In the genomic region with DNA sequence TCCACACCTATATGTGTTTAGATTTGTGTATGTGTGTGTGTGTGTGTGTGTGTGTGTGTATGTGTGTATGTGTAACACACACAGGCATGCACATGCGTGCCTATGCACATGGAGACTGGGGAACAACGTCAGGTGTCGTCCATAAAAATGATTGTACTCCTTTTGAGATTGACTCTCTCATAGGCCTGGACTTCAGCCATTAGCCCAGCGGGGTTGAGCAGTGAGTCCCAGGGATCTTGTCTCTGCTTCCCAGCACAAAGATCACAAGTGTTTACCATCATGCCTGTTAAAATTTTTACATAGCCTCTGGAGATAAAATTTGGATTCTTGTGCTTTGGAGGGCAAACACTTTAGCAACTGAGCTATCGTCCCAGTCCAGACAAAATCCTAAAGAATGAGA, we compare ENCODE assay signal across 12 mouse cellular contexts.
"Had no signal": no experiment of that assay in that cellular context is flagged by ENCODE, and none has a peak within 500 bp of the region (broad histone marks: within the 10 kb centered on the region; RNA-seq: fewer than 3 reads in every experiment).

No protein-coding gene starts in this region.

- DNase-seq: retina, postnatal 1 day; right cerebral cortex, adult 18-20 months; right cerebral cortex, postnatal 14 days; right cerebral cortex, postnatal 25 days; right cerebral cortex, postnatal 4 days; spleen, adult 18-20 months; thymus, adult 18-20 months; thymus, adult 2 months; thymus, postnatal 14 days; thymus, postnatal 25 days; thymus, postnatal 36 days; thymus, postnatal 4 days had no signal
